Mouse (Mus musculus) adipocyte (in vitro differentiated cells): ENCODE data around the gene Adamts18.

Experiments used
- DNase-seq: peaks from one replicate; pipeline ENCODE4 v3.0.0-alpha.2; 2016; ENCODE audit warnings: low spot score

The Adamts18 gene

GRCm38 (mm10) chr8:113660128-113660527 lies 188.4 kb downstream of the Adamts18 start:
- no peak for DNase-seq

- no peak for DNase-seq
Observed at GRCm38 (mm10) chr8:113656681-113657298, 191.7 kb downstream of the Adamts18 start.

- DNase-seq: no peak
Observed at GRCm38 (mm10) chr8:113656154-113656553, 192.4 kb downstream of the Adamts18 start.

- no peak for DNase-seq
Observed at GRCm38 (mm10) chr8:113653151-113653550, 195.4 kb downstream of the Adamts18 start.

- no peak for DNase-seq
Observed at GRCm38 (mm10) chr8:113652450-113652849, 196.1 kb downstream of the Adamts18 start.
